Mouse (Mus musculus) neural tube, embryonic 11.5 days (tissue): ENCODE data around the gene Efna3. TPM values are rescaled to one million over a fixed set of nuclear protein-coding genes. Genes with fewer than 3 reads are reported as not detected.
A peak's percentile ranks its signal among the peaks of the same experiment; 100 is the strongest.

ENCODE experiments used
- ATAC-seq: fragments of 200-750 bp; cut with Nextera tagmentation; 2 replicates; pipeline ENCODE4 v1.8.0; 2017; ENCODE audit warnings: moderate number of reproducible peaks, mild to moderate bottlenecking, moderate TSS enrichment, moderate library complexity; ENCODE audit not compliant: insufficient read depth, low FRiP score, low TSS enrichment
- DNase-seq: peaks from one replicate; pipeline ENCODE4 v3.0.0-alpha.2; 2015; ENCODE audit warnings: low spot score
- H3K27ac ChIP-seq: fragments of 300-500 bp; sonication (generic); 2 replicates; pipeline ENCODE4 v1.5.1; 2014; ENCODE audit warnings: low read depth, mild to moderate bottlenecking, low read length
- H3K27me3 ChIP-seq: fragments of 300-500 bp; sonication (generic); 2 replicates; pipeline ENCODE4 v1.6.1; 2014; ENCODE audit warnings: mild to moderate bottlenecking, low read length, mixed read lengths; ENCODE audit not compliant: control insufficient read depth, insufficient read depth
- H3K36me3 ChIP-seq: fragments of 300-500 bp; sonication (generic); 2 replicates; pipeline ENCODE4 v1.6.1; 2014; ENCODE audit warnings: mild to moderate bottlenecking, low read length, moderate library complexity, mixed read lengths; ENCODE audit not compliant: control insufficient read depth, insufficient read depth
- H3K4me1 ChIP-seq: fragments of 300-500 bp; sonication (generic); 2 replicates; pipeline ENCODE4 v1.6.1; 2014; ENCODE audit warnings: low read length, mixed read lengths; ENCODE audit not compliant: control insufficient read depth, insufficient read depth
- H3K4me2 ChIP-seq: fragments of 300-500 bp; sonication (generic); 2 replicates; pipeline ENCODE4 v1.6.1; 2014; ENCODE audit warnings: low read depth, mild to moderate bottlenecking, moderate library complexity
- H3K4me3 ChIP-seq: fragments of 300-500 bp; sonication (generic); 2 replicates; pipeline ENCODE4 v1.5.1; 2014; ENCODE audit warnings: low read depth, low read length
- H3K9ac ChIP-seq: fragments of 300-500 bp; sonication (generic); 2 replicates; pipeline ENCODE4 v1.6.1; 2014; ENCODE audit warnings: mild to moderate bottlenecking, low read length
- H3K9me3 ChIP-seq: fragments of 300-500 bp; sonication (generic); 2 replicates; pipeline ENCODE4 v1.6.1; 2016; ENCODE audit warnings: low read length; ENCODE audit not compliant: control insufficient read depth
- WGBS: fragments of 180-500 bp; shearing (Covaris S2); extraction: QIAGEN DNeasy Blood & Tissue Kit; methylation state at CpG from one replicate; pipeline ENCODE4 v1.1.7; 2014; 5-methylcytosine and 5-hydroxymethylcytosine counted together
- polyA plus RNA-seq: library from polyadenylated mRNA; unstranded; fragments of >200 nt; fragmentation: Nextera tagmentation; extraction: Ambion mirVana; gene quantifications from 2 replicates; pipeline ENCODE4 v1.2.1, GENCODE M21; 2014

Efna3 gene
- polyA plus RNA-seq, 1 experiment from 2014 or later: 36.5 TPM

GRCm38 (mm10) chr3:89280050-89280605, 42.6 kb downstream of the Efna3 start:
- H3K4me2 ChIP-seq: peak overlapping the region; percentile 94
- DNase-seq: peak; percentile 36
- ATAC-seq: peak; percentile 36; the same call in 1 of the 2 replicates
- H3K4me3 ChIP-seq: peak overlapping the region; percentile 41
- no peaks in the 10 kb centered on the region for H3K9me3 ChIP-seq
- no peak overlapping the region for H3K27ac ChIP-seq
- peaks cover 27% of the 10 kb centered on the region for H3K27me3 ChIP-seq
- H3K4me1 ChIP-seq: peaks cover 14% of the 10 kb centered on the region
- H3K9ac ChIP-seq: peak overlapping the region; percentile 58
- under 1% methylated on average over 29 of the region's 29 CpGs for WGBS
- no peaks in the 10 kb centered on the region for H3K36me3 ChIP-seq

GRCm38 (mm10) chr3:89279153-89279890, 43.4 kb downstream of the Efna3 start:
- Histone ChIP-seq H3K9me3 (no peaks in the 10 kb centered on the region), H3K9ac (peak overlapping the region; percentile 58), H3K4me1 (peaks cover 14% of the 10 kb centered on the region), H3K27ac (no peak overlapping the region), H3K36me3 (no peaks in the 10 kb centered on the region), H3K27me3 (peaks cover 27% of the 10 kb centered on the region), H3K4me2 (peak overlapping the region; percentile 94), H3K4me3 (peak overlapping the region; percentile 41)
- ATAC-seq (peak; percentile 64), DNase-seq (peak; percentile 80)
- WGBS: under 1% methylated on average over 35 of the region's 35 CpGs

GRCm38 (mm10) chr3:89278643-89279042, 44.1 kb downstream of the Efna3 start:
- Histone ChIP-seq H3K4me3 (peak overlapping the region; percentile 41), H3K36me3 (no peaks in the 10 kb centered on the region), H3K4me2 (peak overlapping the region; percentile 94), H3K27ac (no peak overlapping the region), H3K27me3 (peaks cover 27% of the 10 kb centered on the region), H3K9me3 (no peaks in the 10 kb centered on the region), H3K4me1 (peaks cover 14% of the 10 kb centered on the region), H3K9ac (no peak overlapping the region; the same call in 1 of the 2 replicates)
- DNase-seq: no peak
- ATAC-seq: no peak
- WGBS: 10% methylated on average over 8 of the region's 8 CpGs

DNA sequence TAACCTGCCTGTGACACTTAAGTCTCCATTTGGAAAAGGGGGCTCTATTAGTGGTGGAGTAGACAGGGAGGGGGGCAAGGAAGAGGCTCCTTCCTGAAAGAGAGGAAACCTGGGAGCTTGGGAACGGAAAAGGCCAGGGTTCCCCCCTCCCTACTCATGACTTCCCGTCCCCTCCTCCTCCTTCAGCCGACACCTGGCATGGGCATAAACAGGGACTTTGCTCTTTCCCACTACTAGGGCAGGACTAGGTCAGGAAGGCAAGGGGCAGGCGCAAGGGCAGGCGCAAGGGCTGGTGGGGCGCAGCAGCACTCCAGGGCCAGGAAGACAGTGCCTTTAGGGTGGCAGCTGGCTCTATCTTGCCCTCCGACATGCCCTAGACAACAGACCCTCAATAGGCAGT, 44.7 kb downstream of the Efna3 start:
- H3K4me1 ChIP-seq: peaks cover 14% of the 10 kb centered on the region
- no peaks in the 10 kb centered on the region for H3K36me3 ChIP-seq
- WGBS: 44% methylated on average over 7 of the region's 7 CpGs
- DNase-seq (no peak), ATAC-seq (no peak)
- H3K4me2 ChIP-seq: peak overlapping the region; percentile 19; the same call in 1 of the 2 replicates
- H3K4me3 ChIP-seq: peak overlapping the region; percentile 6; the same call in 1 of the 2 replicates
- no peak overlapping the region for H3K9ac ChIP-seq
- no peaks in the 10 kb centered on the region for H3K9me3 ChIP-seq
- peaks cover 27% of the 10 kb centered on the region for H3K27me3 ChIP-seq
- no peak overlapping the region for H3K27ac ChIP-seq

- Histone ChIP-seq H3K9ac (no peak overlapping the region), H3K27ac (no peak overlapping the region), H3K9me3 (no peaks in the 10 kb centered on the region), H3K4me2 (peak overlapping the region; percentile 19; the same call in 1 of the 2 replicates), H3K27me3 (peaks cover 27% of the 10 kb centered on the region), H3K4me3 (peak overlapping the region; percentile 6; the same call in 1 of the 2 replicates), H3K36me3 (no peaks in the 10 kb centered on the region), H3K4me1 (peaks cover 14% of the 10 kb centered on the region)
- 48% methylated on average over 14 of the region's 14 CpGs for WGBS
- ATAC-seq (no peak), DNase-seq (no peak)
These were observed 45.3 kb downstream of the Efna3 start for GRCm38 (mm10) chr3:89277281-89278021.

GRCm38 (mm10) chr3:89276061-89276460, 46.7 kb downstream of the Efna3 start:
- Histone ChIP-seq H3K27ac (no peak overlapping the region), H3K4me2 (no peak overlapping the region), H3K4me1 (peaks cover 14% of the 10 kb centered on the region), H3K9ac (no peak overlapping the region), H3K4me3 (no peak overlapping the region), H3K36me3 (no peaks in the 10 kb centered on the region), H3K9me3 (no peaks in the 10 kb centered on the region), H3K27me3 (peaks cover 24% of the 10 kb centered on the region)
- ATAC-seq (no peak), DNase-seq (no peak)
- WGBS: 92% methylated on average over 13 of the region's 13 CpGs

DNA sequence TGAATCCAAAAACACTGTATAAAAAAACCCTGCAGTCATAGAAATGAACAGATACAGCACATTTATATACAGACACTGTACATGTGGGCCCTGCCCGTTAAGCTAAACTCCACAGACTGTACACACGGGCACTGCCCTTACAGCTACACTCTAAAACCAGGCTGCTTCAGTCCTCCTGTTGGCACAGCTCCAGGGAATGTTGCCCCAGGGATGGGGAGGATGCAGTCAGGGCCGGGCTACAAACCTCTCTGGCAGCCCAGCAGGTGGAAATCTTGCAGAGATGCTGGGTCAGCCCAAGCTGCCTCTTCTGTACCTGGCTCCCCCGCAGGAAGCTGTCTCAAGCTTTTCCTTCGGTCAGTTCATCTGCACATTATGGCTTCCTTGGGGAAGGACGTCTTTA, 51.0 kb downstream of the Efna3 start:
- WGBS: 80% methylated on average over 6 of the region's 6 CpGs
- Histone ChIP-seq H3K36me3 (no peaks in the 10 kb centered on the region; the same call in 1 of the 2 replicates), H3K4me2 (no peak overlapping the region), H3K9ac (no peak overlapping the region), H3K27ac (no peak overlapping the region), H3K27me3 (no peaks in the 10 kb centered on the region), H3K4me3 (no peak overlapping the region), H3K9me3 (no peaks in the 10 kb centered on the region), H3K4me1 (peaks cover 8% of the 10 kb centered on the region)
- ATAC-seq (no peak), DNase-seq (no peak)

DNA sequence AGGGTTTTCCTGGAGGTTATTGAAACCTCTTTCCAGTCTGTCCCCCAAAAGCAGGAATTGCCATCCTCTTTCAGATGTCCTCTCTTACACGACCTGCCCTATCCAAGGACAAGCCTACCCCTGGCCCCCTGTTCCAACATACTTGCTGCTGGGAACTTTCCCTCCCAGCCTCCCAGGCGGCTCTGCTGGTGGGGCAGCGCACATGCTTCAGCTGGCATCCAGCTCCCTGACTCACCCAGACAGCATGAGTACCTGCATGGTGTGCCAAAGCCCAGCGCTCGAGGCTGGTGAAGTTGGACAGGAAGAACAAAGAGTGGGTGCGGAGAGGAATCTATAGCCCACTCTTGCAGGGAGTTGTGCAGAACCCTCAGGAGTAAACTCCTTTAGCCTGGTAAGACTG, 51.9 kb downstream of the Efna3 start:
- Histone ChIP-seq H3K4me2 (peak overlapping the region; percentile 75), H3K36me3 (no peaks in the 10 kb centered on the region; the same call in 1 of the 2 replicates), H3K27me3 (no peaks in the 10 kb centered on the region), H3K4me3 (no peak overlapping the region), H3K27ac (no peak overlapping the region), H3K9me3 (no peaks in the 10 kb centered on the region), H3K4me1 (peaks cover 8% of the 10 kb centered on the region), H3K9ac (no peak overlapping the region; the same call in 1 of the 2 replicates)
- 80% methylated on average over 6 of the region's 6 CpGs for WGBS
- DNase-seq (no peak), ATAC-seq (no peak)
